Mouse (Mus musculus) monocyte, adult 2 months (primary cell): ENCODE data around the gene Fig4.

Experiments
- DNase-seq, 2 experiments: peaks; one replicate each; pipeline ENCODE4 v3.0.0; 2022; ENCODE audit warnings: low spot score in 2 of 2, low read depth in 1 of 2

Fig4 gene

DNA sequence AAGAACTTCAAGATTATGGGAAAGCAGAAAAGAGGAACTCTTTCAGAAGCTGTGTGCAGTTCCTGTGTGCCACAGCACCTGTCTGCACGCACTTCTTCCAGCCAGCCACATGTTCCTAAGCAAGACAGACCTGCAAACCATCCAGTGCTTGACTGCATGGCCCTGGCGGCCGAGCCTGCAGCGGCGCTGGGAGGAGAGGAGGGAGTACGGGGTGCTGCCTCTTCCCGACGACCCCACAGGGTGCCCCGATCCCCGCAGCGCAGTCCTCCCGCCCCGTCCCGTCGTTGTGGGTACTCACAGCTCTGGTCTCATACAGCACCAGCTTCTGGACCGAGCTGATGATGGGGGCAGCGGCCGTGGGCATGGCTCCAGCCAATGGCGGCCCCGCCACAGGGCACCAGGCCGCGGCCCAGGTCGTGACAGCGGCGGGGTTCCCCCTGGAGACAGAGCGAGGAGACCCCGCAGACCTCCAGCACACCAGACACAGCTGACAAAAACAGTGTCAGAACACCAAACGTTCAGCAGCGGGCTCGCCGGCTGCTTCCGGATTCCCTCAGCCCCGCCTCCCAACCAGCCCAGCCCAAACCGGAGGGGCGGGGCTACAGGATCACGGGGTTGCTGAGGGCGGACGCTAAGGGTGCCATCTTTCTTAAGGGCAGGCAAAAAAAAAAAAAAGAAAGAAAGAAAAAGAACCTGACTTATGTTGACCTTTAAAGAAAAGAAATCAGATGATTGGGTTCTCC is at the start of gene Fig4:
TSS of gene Fig4 (minus strand) at position 572 of the 743 bp plus-strand sequence.
- DNase-seq = peak; percentile 58 to 83

GRCm38 (mm10) chr10:41341346-41341745 is 38.3 kb upstream of the Fig4 start:
- DNase-seq = no peak

DNA sequence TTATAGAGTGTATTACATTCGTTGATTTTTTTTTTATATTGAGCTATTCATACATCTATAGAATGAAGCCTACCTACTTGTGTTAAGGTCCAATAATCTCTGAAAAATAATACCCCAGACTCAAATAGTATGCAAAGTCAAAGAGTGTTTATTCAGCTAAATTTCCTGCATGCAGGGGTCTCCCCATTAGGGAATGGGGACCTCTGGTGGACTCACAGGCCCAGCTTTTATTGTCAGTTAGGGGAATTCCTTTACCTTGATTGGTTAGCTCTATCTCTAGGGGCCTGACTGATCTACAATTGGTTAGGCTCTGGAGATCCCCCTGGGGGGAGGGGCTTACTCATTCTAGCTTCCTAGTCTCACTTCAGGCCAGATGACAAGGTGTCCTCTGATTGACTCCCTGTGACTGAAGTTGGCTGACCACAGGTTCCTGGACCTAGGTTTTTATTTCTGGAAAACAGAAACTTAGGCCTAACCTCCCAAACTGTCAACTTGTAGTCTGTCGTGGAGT is 29.5 kb upstream of the Fig4 start:
- no peak for DNase-seq

- no peak for DNase-seq
Observed at GRCm38 (mm10) chr10:41315866-41316265, 12.8 kb upstream of the Fig4 start.

DNA sequence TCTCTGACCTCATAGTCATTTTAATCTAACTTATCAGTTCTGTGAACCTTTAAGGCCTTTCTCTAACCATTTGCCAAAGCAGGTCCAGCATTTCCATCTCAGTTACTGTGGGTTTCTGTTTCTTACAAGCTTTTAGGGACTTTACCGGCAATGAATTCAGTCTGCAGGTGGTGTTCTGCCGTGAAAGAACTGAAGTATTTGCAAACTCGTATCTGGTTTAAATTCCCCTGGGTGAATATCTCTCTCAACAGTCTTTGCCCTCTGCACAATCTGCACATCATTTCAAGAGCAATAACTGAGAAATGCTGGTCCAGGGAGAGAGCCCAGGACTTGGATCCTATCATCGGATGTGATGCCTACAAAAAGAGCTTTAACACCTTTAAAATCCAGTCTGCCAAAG is 5.1 kb upstream of the Fig4 start:
- no peak for DNase-seq

DNA sequence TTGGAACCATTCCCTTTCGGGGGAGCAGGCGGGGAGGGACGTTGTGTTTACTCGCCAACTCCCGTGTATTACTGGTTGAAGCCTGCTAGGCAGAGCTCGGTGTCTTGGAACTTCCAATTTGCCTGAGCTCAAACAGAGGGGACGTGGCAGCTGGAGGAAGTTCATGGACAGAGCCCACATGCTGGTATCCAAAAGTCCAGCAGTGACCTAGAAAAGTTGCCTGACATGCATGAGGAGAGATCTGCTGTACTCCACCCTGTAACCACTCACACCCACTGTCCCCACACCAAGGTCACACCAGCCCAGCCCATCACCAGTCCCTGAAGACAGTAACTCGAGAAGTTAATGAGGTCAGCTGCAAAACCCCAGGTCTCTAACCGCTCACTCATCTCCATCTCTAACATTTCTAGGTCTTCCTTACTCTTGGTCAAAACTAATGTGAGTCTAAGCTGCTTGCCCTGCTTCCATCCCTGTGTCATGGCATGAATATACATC is 1.9 kb upstream of the Fig4 start:
- DNase-seq = no peak

DNA sequence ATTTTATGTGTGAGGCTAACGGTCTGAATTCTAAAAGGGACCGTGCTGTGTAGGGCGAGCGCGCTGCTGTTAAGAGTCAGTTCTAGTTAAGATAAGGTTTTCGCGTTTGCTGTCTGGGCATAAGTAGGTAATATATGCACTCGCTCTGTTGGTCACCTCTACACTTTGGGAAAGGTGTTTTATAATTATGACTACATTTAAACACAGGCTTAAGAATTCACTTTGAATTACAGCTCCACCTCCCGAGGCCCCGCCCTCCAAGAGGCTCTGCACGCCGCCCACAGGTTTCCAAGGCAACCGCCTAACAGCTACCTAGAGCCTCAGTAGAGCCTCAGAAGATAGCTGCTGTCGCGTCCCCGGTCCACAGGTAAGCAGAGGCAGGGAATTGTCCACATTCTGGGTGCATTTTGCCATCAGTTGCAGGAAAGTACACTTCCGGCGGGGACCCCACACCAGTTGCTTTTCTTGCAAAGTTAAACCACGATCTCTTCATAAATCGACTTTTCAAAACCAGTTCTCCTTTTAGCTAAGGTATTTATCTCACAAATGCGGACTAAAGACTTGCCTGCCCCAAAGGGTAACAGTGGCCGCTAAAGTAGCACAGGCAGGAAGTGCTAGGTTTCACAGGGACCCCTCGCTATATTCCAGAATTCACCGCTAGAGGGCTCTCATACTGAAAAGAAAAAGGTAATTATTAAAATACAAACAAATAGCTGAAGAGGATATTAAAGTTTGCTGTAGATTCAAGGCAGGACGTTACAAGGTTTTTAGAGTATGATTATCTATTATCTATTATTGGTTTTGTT is 782 bp upstream of the Fig4 start, which contains the start of gene Ak9:
TSS of gene Ak9 (plus strand) at position 342 of the 806 bp plus-strand sequence.
- peak; percentile 50 to 76 for DNase-seq

- DNase-seq = no peak
Observed at GRCm38 (mm10) chr10:41300161-41300560, 2.9 kb downstream of the Fig4 start.

DNA sequence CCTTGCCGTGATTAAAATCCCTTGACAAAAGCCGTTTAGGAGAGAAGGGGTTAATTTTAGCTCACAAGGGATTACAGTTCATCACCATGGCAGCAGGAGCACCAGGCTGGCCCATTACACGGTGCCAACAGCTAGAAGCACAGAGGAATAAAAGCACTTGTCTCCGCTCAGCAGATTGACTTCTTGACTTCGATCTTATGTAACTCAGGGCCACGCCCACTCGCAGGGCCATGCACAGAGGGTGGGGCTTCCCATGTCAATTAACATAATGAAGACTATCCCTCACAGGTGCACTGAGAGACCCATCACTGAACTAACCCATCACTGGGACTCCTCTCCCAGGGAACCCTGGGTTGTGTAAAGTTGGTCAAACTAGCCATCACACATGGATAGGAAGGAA is 7.9 kb downstream of the Fig4 start:
- no peak for DNase-seq

DNA sequence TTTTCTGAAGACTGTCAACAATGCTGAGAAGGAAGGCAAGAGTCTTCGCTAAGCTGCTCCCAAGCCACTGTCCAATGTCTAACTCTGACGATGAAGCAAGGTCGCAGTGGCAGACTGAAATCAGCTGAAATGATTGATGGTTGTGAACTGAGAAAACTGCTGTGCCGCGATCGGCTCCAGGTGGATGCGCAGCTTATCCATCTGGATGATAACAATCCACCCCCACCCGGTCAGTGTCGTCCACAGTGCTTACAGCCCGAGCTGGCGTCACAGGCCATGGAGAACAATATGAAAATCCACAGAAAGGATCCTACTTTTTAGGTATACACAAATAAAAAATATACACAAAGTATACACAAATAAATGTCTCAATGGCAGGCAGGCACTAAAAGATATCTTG is 8.3 kb downstream of the Fig4 start:
- DNase-seq = no peak

DNA sequence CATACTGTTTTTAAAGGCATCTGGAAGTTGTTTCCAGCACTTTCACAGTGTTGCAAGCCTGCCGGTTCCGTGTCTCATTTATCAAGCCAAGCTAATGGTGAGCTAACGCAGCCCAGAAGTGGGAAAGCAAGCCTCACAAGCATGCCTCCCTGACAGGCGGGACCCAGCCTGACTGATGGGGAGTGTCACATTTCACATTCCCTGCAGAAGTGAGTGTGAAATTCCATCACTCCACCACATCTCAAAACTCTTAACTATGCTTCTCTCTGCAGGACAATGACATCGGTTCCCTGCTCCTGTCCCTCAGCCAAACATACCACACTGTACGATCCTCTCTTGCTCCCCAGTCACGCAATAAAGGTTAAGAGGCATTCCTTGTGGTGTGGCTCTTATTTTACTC is 10.0 kb downstream of the Fig4 start:
- DNase-seq = no peak

DNA sequence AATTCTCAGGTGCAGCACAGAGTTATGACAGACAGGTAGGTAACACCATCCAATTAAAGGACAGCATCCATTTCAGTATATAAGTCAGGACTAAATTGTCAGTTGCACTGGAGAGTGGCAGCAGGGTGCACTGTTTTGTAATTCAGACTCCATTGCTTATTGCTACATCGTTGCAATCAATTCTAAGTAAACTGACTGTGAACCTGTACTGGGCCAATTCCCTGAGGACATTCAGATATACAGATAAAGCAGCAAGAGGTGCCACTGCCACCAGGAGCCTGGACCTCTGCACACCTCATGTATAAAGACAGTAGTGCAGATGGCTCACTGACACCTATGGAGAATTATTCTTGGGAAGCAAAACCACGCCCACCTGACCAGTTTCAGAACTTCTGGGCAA is 12.0 kb downstream of the Fig4 start:
- no peak for DNase-seq

- DNase-seq = peak; percentile 18 to 63
Observed at GRCm38 (mm10) chr10:41288771-41289415, 14.2 kb downstream of the Fig4 start.

GRCm38 (mm10) chr10:41288074-41288473 is 15.0 kb downstream of the Fig4 start:
- no peak for DNase-seq

GRCm38 (mm10) chr10:41287618-41288017 is 15.4 kb downstream of the Fig4 start:
- DNase-seq = no peak

GRCm38 (mm10) chr10:41282086-41282485 is 21.0 kb downstream of the Fig4 start:
- no peak for DNase-seq

- no peak for DNase-seq
Observed at GRCm38 (mm10) chr10:41280796-41281195, 22.3 kb downstream of the Fig4 start.

GRCm38 (mm10) chr10:41280177-41280576 is 22.9 kb downstream of the Fig4 start:
- DNase-seq = no peak

GRCm38 (mm10) chr10:41278808-41279207 is 24.3 kb downstream of the Fig4 start:
- DNase-seq = no peak

GRCm38 (mm10) chr10:41274871-41275270 is 28.2 kb downstream of the Fig4 start:
- DNase-seq = no peak

DNA sequence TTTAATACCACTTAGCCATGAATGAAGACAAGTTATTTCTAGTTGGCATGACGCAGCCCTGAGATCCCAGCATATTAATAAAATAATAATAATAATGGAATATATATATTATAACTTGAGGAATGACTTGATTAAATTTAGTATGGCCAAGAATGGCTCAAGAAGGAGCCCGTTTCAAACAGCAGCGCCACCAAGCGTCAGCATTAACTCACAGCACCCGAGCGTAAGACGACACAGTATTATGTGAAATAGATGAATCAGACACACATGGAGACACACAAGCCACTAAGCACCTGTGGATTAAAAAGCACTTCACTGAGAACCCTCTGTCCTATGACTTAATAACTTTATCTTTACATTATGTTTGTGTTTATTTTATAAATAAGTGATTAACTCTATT is 31.2 kb downstream of the Fig4 start:
- DNase-seq = no peak
